Mouse (Mus musculus): Measurements from ENCODE around the gene Olfr522. TPM values are rescaled to one million over a fixed set of nuclear protein-coding genes. Genes with fewer than 3 reads are reported as not detected.
A peak's percentile ranks its signal among the peaks of the same experiment; 100 is the strongest.

The Olfr522 gene
- polyA plus RNA-seq, 1 experiment from 2014 or later = not detected

DNA sequence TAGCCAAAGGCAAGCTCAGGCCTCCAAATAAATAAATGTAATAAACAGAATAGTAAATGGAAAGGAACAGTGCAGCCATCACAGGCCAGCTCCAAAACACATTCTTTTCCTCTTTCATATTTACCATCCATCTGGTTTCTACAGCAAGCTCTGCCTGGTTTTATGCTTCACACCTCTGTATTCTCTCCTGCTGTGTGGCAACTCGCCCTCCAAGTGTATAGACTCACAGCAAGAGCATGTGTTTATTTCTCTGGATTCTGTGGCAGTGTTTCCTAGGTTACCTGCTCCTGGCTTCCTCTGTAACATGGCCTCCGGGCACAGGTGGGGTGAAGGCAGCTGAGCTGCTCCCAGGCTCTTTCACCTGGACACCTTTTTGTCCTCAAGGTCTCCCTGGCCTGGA lies 27.9 kb upstream of the Olfr522 start:
- no peaks in the 10 kb centered on the region for H3K27me3 ChIP-seq (ENCODE audit: control insufficient read depth, insufficient read depth, low read length)
- DNase-seq (ENCODE audit: low spot score, missing footprints) = peak; percentile 53
- 55% methylated on average over 2 of the region's 2 CpGs for WGBS
- no peak for ATAC-seq (ENCODE audit: low FRiP score)
- no peak overlapping the region for H3K4me3 ChIP-seq (ENCODE audit: low read depth, low read length)
- H3K9ac ChIP-seq (ENCODE audit: low read length) = no peak overlapping the region
- no peaks in the 10 kb centered on the region for H3K36me3 ChIP-seq (ENCODE audit: control insufficient read depth, insufficient read depth, low read length)
- H3K4me2 ChIP-seq = no peak overlapping the region
- no peaks in the 10 kb centered on the region for H3K4me1 ChIP-seq (ENCODE audit: control insufficient read depth, insufficient read depth, low read length)
- H3K9me3 ChIP-seq (ENCODE audit: control insufficient read depth, low read length) = no peaks in the 10 kb centered on the region
- H3K27ac ChIP-seq (ENCODE audit: low read depth, low read length) = no peak overlapping the region

DNA sequence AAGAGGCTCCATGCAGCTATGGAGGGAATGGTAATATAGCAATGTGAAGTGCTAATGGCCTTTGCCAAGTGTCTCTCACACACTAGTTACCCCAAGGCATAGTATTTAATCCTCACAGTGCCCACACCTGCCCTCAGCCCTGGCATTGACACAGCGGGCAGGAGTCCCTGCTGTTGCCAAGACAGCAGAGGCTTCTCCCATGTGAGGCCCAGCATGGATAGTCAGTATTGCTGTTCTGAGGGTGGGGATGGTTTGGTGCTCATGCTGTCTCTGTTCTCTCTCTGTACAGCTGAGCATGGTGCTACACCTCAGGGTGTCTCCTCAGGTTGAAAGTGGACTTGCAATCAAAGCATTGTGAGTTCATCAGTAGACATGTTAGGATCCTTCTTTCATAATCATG lies 25.9 kb upstream of the Olfr522 start:
- 85% methylated on average over 1 of the region's 1 CpGs for WGBS
- Histone ChIP-seq H3K4me3 (ENCODE audit: low read depth, low read length) (no peak overlapping the region), H3K27ac (ENCODE audit: low read depth, low read length) (no peak overlapping the region), H3K4me1 (ENCODE audit: control insufficient read depth, insufficient read depth, low read length) (no peaks in the 10 kb centered on the region), H3K9me3 (ENCODE audit: control insufficient read depth, low read length) (no peaks in the 10 kb centered on the region), H3K4me2 (no peak overlapping the region), H3K36me3 (ENCODE audit: control insufficient read depth, insufficient read depth, low read length) (no peaks in the 10 kb centered on the region), H3K27me3 (ENCODE audit: control insufficient read depth, insufficient read depth, low read length) (no peaks in the 10 kb centered on the region), H3K9ac (ENCODE audit: low read length) (no peak overlapping the region)
- DNase-seq (ENCODE audit: low spot score, missing footprints) = no peak
- no peak for ATAC-seq (ENCODE audit: low FRiP score)

DNA sequence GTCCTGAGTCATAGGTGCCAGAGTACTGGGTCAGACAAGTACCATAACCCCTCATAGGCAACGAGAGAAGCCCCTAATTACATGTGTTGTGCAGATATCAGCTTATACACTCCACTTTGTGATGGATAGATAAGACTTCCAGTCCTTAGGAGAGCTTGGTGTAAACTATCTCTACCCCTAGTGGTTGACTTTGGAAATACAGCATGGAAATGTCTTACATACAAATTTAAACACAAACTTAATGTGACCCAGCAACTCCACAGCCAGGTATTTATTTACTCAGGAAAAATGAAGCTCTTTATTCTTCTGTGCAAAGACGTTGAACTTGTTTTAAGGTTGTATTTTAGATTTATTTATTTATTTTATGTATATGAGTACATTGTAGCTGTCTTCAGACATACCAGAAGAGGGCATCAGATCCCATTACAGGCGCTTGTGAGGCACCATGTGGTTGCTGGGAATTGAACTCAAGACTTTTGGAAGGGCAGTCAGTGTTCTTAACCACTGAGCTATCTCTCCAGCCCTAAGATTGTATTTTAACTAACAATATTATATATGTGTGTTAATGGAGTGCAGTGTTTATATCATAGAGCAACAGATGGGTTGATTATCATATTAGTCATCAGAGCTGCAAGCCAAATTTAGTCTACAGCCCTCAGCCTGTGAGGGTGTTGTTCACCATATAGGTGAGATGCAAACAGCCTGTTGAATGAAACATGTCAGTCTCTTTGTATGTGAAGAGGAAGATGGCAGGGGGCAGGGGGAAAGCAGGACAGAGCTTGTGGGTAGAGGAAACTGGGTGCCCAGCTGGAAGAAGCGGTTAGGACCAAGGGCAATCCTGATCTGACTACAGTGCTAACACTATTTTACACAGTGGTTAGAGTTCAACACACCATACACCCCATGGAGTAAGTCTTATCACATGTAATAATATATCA lies 24.1 kb upstream of the Olfr522 start:
- Histone ChIP-seq H3K27me3 (ENCODE audit: control insufficient read depth, insufficient read depth, low read length) (no peaks in the 10 kb centered on the region), H3K9ac (ENCODE audit: low read length) (no peak overlapping the region), H3K27ac (ENCODE audit: low read depth, low read length) (no peak overlapping the region), H3K4me3 (ENCODE audit: low read depth, low read length) (no peak overlapping the region), H3K9me3 (ENCODE audit: control insufficient read depth, low read length) (no peaks in the 10 kb centered on the region), H3K36me3 (ENCODE audit: control insufficient read depth, insufficient read depth, low read length) (no peaks in the 10 kb centered on the region), H3K4me1 (ENCODE audit: control insufficient read depth, insufficient read depth, low read length) (no peaks in the 10 kb centered on the region), H3K4me2 (no peak overlapping the region)
- WGBS = 67% methylated on average over 4 of the region's 4 CpGs
- DNase-seq (ENCODE audit: low spot score, missing footprints) = peak; percentile 89
- no peak for ATAC-seq (ENCODE audit: low FRiP score)

DNA sequence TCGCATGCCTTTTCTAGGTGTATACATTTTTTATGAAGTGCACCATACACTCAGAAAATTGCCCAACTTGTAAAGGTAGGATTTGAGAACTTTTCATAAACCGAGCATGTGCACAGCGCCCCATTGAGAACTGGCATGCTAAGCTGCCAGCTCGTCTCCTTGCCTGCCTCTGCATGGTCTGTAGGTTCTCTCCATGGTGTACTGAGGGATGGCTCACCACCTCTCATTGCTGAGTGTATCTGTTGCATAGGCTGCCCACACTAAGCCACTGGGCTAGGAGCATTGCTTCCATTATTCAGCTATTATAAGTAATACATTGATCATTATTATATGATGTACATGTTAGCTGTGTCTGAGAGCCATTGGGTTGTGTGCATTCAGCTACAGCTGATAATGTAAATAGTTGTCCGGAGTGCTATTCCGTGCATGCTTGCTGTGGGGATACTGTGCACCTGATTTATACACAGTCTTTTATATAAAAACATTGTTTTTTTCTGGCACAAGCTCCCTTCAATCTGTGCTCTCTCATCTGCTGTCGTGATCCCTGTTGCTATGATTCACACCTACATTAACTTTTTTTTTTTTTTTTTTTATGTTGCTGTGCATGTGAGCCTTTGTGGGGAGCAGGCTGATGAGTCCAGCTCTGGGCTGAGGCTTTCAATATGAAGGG lies 23.3 kb upstream of the Olfr522 start:
- Histone ChIP-seq H3K27me3 (ENCODE audit: control insufficient read depth, insufficient read depth, low read length) (no peaks in the 10 kb centered on the region), H3K4me3 (ENCODE audit: low read depth, low read length) (no peak overlapping the region), H3K27ac (ENCODE audit: low read depth, low read length) (no peak overlapping the region), H3K4me2 (no peak overlapping the region), H3K9ac (ENCODE audit: low read length) (no peak overlapping the region), H3K4me1 (ENCODE audit: control insufficient read depth, insufficient read depth, low read length) (no peaks in the 10 kb centered on the region), H3K36me3 (ENCODE audit: control insufficient read depth, insufficient read depth, low read length) (no peaks in the 10 kb centered on the region), H3K9me3 (ENCODE audit: control insufficient read depth, low read length) (no peaks in the 10 kb centered on the region)
- WGBS = 82% methylated on average over 7 of the region's 7 CpGs
- DNase-seq (ENCODE audit: low spot score, missing footprints) = peak; percentile 66
- ATAC-seq (ENCODE audit: low FRiP score) = no peak

DNA sequence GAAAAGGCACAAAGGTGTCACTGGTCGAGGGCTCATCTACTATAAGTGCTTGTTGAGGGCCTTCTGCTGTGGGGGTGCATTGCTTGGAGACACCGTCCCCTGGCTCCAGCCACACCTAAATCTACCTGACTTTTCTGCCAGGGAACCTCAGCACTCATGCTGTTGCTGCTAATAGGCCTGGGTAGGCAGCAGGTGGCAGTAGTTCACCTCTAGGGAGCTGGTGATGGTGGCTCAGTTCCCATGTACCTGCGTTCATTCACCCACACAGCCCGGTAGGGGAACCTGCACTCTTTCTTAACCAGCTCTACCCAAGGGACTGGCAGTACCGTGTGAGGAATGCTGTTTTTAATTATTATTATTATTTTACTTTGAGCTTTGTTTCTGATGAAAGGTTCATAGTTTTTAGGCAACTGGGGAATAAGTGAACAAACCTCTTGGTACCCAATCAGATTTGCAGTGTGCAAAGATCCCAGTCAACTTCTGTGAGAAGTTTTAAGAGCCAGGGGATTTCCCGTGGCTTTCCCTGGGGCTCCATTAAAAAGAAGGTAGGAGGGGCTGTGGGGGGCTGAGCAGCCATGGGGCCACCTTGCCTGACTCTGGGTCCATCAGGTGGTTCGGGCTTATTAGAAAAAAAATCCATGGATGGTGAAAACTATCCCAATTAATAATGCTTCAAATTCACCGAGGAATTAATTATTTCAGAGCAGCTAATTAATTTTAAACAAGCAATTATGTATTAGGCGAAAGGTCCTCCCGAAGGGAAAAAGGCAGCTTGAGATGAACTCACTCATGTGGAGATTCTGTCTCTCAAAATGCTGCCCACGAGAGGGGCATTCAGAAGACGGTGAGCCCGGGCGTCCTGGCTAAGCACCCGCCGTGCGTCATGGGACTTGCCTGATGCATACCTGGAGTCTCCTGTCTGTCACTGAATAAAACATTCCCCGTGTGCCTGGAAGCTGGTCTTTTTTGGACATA lies 22.4 kb upstream of the Olfr522 start:
- no peak for ATAC-seq (ENCODE audit: low FRiP score)
- Histone ChIP-seq H3K27ac (ENCODE audit: low read depth, low read length) (no peak overlapping the region), H3K36me3 (ENCODE audit: control insufficient read depth, insufficient read depth, low read length) (no peaks in the 10 kb centered on the region), H3K4me2 (no peak overlapping the region), H3K4me1 (ENCODE audit: control insufficient read depth, insufficient read depth, low read length) (no peaks in the 10 kb centered on the region), H3K9ac (ENCODE audit: low read length) (no peak overlapping the region), H3K27me3 (ENCODE audit: control insufficient read depth, insufficient read depth, low read length) (no peaks in the 10 kb centered on the region), H3K4me3 (ENCODE audit: low read depth, low read length) (no peak overlapping the region), H3K9me3 (ENCODE audit: control insufficient read depth, low read length) (no peaks in the 10 kb centered on the region)
- peak; percentile 56 for DNase-seq (ENCODE audit: low spot score, missing footprints)
- WGBS = 67% methylated on average over 18 of the region's 18 CpGs

DNA sequence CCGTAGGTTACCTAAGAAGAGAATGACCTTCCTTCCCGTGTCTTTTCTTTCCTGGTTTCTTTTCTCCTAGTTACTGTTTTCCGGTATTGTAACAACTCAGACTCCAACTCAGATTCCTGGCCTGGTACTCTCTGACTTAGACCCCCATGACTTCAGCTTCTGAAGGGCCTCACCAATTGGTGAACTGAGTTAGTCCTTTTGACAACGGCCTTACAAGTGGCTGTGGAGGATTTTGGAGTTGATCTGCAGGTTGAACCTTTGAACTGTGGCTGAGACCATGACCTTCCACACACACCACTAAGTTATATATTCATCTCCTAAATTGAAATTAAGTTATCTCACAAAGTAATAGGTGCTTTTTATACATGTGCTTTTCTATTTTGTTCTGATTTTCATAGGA lies 19.6 kb upstream of the Olfr522 start:
- WGBS = 86% methylated on average over 4 of the region's 4 CpGs
- H3K36me3 ChIP-seq (ENCODE audit: control insufficient read depth, insufficient read depth, low read length) = no peaks in the 10 kb centered on the region
- no peaks in the 10 kb centered on the region for H3K4me1 ChIP-seq (ENCODE audit: control insufficient read depth, insufficient read depth, low read length)
- DNase-seq (ENCODE audit: low spot score, missing footprints) (no peak), ATAC-seq (ENCODE audit: low FRiP score) (no peak)
- no peaks in the 10 kb centered on the region for H3K27me3 ChIP-seq (ENCODE audit: control insufficient read depth, insufficient read depth, low read length)
- no peak overlapping the region for H3K9ac ChIP-seq (ENCODE audit: low read length)
- no peaks in the 10 kb centered on the region for H3K9me3 ChIP-seq (ENCODE audit: control insufficient read depth, low read length)
- H3K27ac ChIP-seq (ENCODE audit: low read depth, low read length) = no peak overlapping the region
- no peak overlapping the region for H3K4me2 ChIP-seq
- no peak overlapping the region for H3K4me3 ChIP-seq (ENCODE audit: low read depth, low read length)

DNA sequence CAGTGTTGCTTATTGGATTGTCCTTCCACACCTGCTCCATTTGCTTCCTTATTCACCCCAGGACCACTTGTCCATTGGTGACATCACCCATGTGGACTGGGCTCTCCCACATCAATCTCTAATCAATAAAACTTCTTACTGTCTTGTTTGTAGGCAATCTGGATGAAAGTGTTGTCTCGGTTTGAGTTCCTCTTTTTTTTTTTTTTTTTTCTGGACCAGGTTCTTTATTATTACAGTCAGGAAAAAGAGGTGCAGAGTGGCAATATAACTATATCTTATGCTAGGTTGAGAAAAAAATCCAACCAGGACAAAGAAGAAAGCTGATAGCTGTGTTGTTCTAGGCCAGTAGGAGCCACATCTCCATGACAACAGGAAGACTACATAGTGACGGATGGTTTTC lies 16.1 kb upstream of the Olfr522 start:
- ATAC-seq (ENCODE audit: low FRiP score) (no peak), DNase-seq (ENCODE audit: low spot score, missing footprints) (no peak)
- H3K9ac ChIP-seq (ENCODE audit: low read length) = no peak overlapping the region
- 86% methylated on average over 2 of the region's 2 CpGs for WGBS
- H3K36me3 ChIP-seq (ENCODE audit: control insufficient read depth, insufficient read depth, low read length) = no peaks in the 10 kb centered on the region
- H3K27me3 ChIP-seq (ENCODE audit: control insufficient read depth, insufficient read depth, low read length) = no peaks in the 10 kb centered on the region
- no peak overlapping the region for H3K4me3 ChIP-seq (ENCODE audit: low read depth, low read length)
- no peaks in the 10 kb centered on the region for H3K9me3 ChIP-seq (ENCODE audit: control insufficient read depth, low read length)
- no peak overlapping the region for H3K4me2 ChIP-seq
- H3K4me1 ChIP-seq (ENCODE audit: control insufficient read depth, insufficient read depth, low read length) = no peaks in the 10 kb centered on the region
- no peak overlapping the region for H3K27ac ChIP-seq (ENCODE audit: low read depth, low read length)

DNA sequence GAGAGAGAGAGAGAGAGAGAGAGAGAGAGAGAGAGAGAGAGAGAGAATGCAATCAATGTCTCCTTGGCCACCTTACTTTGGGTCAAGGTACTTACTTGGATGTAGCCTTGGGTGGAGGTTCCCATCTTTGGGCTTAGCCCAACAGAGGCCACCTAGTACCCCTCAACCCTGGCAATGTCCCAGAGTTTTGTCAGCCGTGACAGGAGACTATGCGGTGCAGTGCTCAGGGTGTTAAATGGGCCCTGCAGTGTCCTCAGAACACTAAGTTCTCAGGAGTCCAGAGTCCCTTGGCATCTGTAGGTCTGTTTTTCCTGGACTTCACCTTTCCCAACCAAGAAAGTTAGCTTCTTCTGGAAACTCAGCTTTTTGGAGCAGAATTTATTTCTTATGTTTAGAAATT lies 14.6 kb upstream of the Olfr522 start:
- no peak for ATAC-seq (ENCODE audit: low FRiP score)
- H3K9ac ChIP-seq (ENCODE audit: low read length) = no peak overlapping the region
- no peaks in the 10 kb centered on the region for H3K36me3 ChIP-seq (ENCODE audit: control insufficient read depth, insufficient read depth, low read length)
- no peak overlapping the region for H3K4me2 ChIP-seq
- H3K9me3 ChIP-seq (ENCODE audit: control insufficient read depth, low read length) = no peaks in the 10 kb centered on the region
- no peak overlapping the region for H3K27ac ChIP-seq (ENCODE audit: low read depth, low read length)
- H3K27me3 ChIP-seq (ENCODE audit: control insufficient read depth, insufficient read depth, low read length) = no peaks in the 10 kb centered on the region
- WGBS = 89% methylated on average over 2 of the region's 2 CpGs
- DNase-seq (ENCODE audit: low spot score, missing footprints) = no peak
- H3K4me3 ChIP-seq (ENCODE audit: low read depth, low read length) = no peak overlapping the region
- no peaks in the 10 kb centered on the region for H3K4me1 ChIP-seq (ENCODE audit: control insufficient read depth, insufficient read depth, low read length)

All from midbrain, embryonic 11.5 days (tissue).